Mouse (Mus musculus) liver, postnatal 0 days (tissue): Measurements from ENCODE around the gene Olfr1115.
"Not testable (repeated sequence)": the region's sequence is repeated elsewhere in the genome, so short reads cannot be mapped to it uniquely, and the experiment has no call there.

Experiments
- CTCF ChIP-seq: sonication (generic); IDR thresholded peaks from 2 replicates; pipeline ENCODE4 v1.5.1; 2016; ENCODE audit warnings: antibody characterized with exemption, low read depth
- EP300 ChIP-seq: IDR thresholded peaks from 2 replicates; pipeline ENCODE4 v1.6.1; 2016; ENCODE audit warnings: antibody characterized with exemption, low read depth, mild to moderate bottlenecking

GRCm38 (mm10) chr2:87293977-87294376 lies 46.2 kb downstream of the Olfr1115 start:
- not testable (repeated sequence) for TF ChIP-seq CTCF, EP300
